Comparison of ENCODE assay signal across 14 mouse cellular contexts in the genomic region with DNA sequence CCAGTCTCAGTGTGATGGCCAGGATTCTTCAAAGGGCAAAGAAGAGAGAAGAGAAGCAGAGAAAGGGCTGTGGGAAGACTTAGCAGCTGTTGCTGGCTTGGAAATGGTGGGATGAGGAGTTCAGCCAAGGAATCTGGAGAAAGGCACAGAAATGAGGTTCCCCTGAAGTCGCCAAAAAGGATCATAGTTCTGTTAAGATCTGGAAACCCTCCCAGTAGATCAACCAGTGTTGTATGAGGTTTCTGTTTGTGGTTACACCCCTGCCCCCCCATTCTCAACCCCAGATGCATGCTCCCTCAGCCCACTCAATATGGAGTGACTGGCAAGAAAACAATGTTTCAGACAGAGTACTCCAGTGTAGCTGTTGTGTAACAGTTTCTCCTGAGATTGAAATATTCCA. TPM values are rescaled to one million over a fixed set of nuclear protein-coding genes. Genes with fewer than 3 reads are reported as not detected.
DNase-seq lines count a peak whose midpoint lies in the region; ATAC-seq lines count a peak whose summit lies in the region.
"Had no signal": no experiment of that assay in that cellular context is flagged by ENCODE, and none has a peak within 500 bp of the region (broad histone marks: within the 10 kb centered on the region; RNA-seq: fewer than 3 reads in every experiment).

No protein-coding gene starts in this region.

- no peaks in the 10 kb centered on the region for H3K27me3 ChIP-seq in embryonic facial prominence, embryonic 14.5 days (replicated peaks; ENCODE audit: control insufficient read depth, insufficient read depth, low read length)
- H3K27me3 ChIP-seq in lung, embryonic 16.5 days (ENCODE audit: control insufficient read depth, insufficient read depth, low read depth, low read length), result no peaks in the 10 kb centered on the region
- H3K27me3 ChIP-seq in stomach, embryonic 16.5 days (ENCODE audit: control insufficient read depth, insufficient read depth, low read length), result no peaks in the 10 kb centered on the region
- no peaks in the 10 kb centered on the region for H3K27me3 ChIP-seq in midbrain, embryonic 15.5 days (replicated peaks)
- H3K27me3 ChIP-seq: heart, embryonic 15.5 days; neural tube, embryonic 13.5 days had no signal

- H3K4me3 ChIP-seq in embryonic facial prominence, embryonic 14.5 days (ENCODE audit: low read depth, low read length), result no peak overlapping the region
- H3K4me3 ChIP-seq in lung, embryonic 16.5 days (ENCODE audit: low read length), result no peak overlapping the region
- no peak overlapping the region for H3K4me3 ChIP-seq in stomach, embryonic 16.5 days (replicated peaks; ENCODE audit: low read length)
- H3K4me3 ChIP-seq in midbrain, embryonic 15.5 days, result no peak overlapping the region
- H3K4me3 ChIP-seq: erythroblast, embryonic 14.5 days; heart, embryonic 15.5 days; neural tube, embryonic 13.5 days had no signal

- ATAC-seq in embryonic facial prominence, embryonic 14.5 days (ENCODE audit: low read depth), result no peak
- peak; percentile 82 for ATAC-seq in lung, embryonic 16.5 days (ENCODE audit: low read depth)
- no peak for ATAC-seq in stomach, embryonic 16.5 days (ENCODE audit: insufficient read depth, low FRiP score)
- ATAC-seq in midbrain, embryonic 15.5 days (replicated peaks), result no peak
- ATAC-seq: liver, postnatal 0 days had no signal

- H3K4me2 ChIP-seq in embryonic facial prominence, embryonic 14.5 days (ENCODE audit: low read depth, low read length), result no peak overlapping the region
- H3K4me2 ChIP-seq in lung, embryonic 16.5 days (ENCODE audit: low read depth, low read length), result no peak overlapping the region
- no peak overlapping the region for H3K4me2 ChIP-seq in stomach, embryonic 16.5 days (ENCODE audit: low read depth, low read length)
- no peak overlapping the region for H3K4me2 ChIP-seq in midbrain, embryonic 15.5 days
- H3K4me2 ChIP-seq: heart, embryonic 15.5 days; neural tube, embryonic 13.5 days had no signal

- no peaks in the 10 kb centered on the region for H3K9me3 ChIP-seq in embryonic facial prominence, embryonic 14.5 days (ENCODE audit: control insufficient read depth, low read length)
- H3K9me3 ChIP-seq in lung, embryonic 16.5 days (ENCODE audit: control insufficient read depth, low read length), result no peaks in the 10 kb centered on the region
- no peaks in the 10 kb centered on the region for H3K9me3 ChIP-seq in stomach, embryonic 16.5 days (replicated peaks; ENCODE audit: control insufficient read depth, low read length)
- H3K9me3 ChIP-seq in midbrain, embryonic 15.5 days, result no peaks in the 10 kb centered on the region
- H3K9me3 ChIP-seq: heart, embryonic 15.5 days; neural tube, embryonic 13.5 days had no signal

- no peak overlapping the region for H3K9ac ChIP-seq in embryonic facial prominence, embryonic 14.5 days (ENCODE audit: low read depth, low read length)
- no peak overlapping the region for H3K9ac ChIP-seq in lung, embryonic 16.5 days (ENCODE audit: low read length)
- no peak overlapping the region for H3K9ac ChIP-seq in stomach, embryonic 16.5 days (ENCODE audit: low read length)
- no peak overlapping the region for H3K9ac ChIP-seq in midbrain, embryonic 15.5 days
- H3K9ac ChIP-seq: heart, embryonic 15.5 days; liver, postnatal 0 days; neural tube, embryonic 13.5 days had no signal

- no peaks in the 10 kb centered on the region; the same call in 1 of the 2 replicates for H3K4me1 ChIP-seq in embryonic facial prominence, embryonic 14.5 days (ENCODE audit: control insufficient read depth, insufficient read depth, low read length)
- no peaks in the 10 kb centered on the region for H3K4me1 ChIP-seq in lung, embryonic 16.5 days (replicated peaks; ENCODE audit: control insufficient read depth, insufficient read depth, low read length)
- 0 out of 2 replicates have a peak, but pooled peaks cover 3% of the 10 kb centered on the region for H3K4me1 ChIP-seq in stomach, embryonic 16.5 days (ENCODE audit: control insufficient read depth, insufficient read depth, low read length)
- H3K4me1 ChIP-seq in midbrain, embryonic 15.5 days, result no peaks in the 10 kb centered on the region
- H3K4me1 ChIP-seq: heart, embryonic 15.5 days; neural tube, embryonic 13.5 days had no signal

- peak; percentile 22 to 30 for DNase-seq in heart, adult 9 months (ENCODE audit: low spot score in 2 of 2)
- DNase-seq in heart, postnatal 25 days (ENCODE audit: low spot score), result no peak
- peak; percentile 45 for DNase-seq in embryonic facial prominence, embryonic 14.5 days (ENCODE audit: low spot score)
- no peak for DNase-seq in neural tube, embryonic 10.5 days (ENCODE audit: extremely low spot score, low spot score)
- DNase-seq: cerebellum, adult 11-12 months; kidney, adult 8-10 months; liver, postnatal 0 days; midbrain, embryonic 14.5 days had no signal

- no peak overlapping the region for H3K27ac ChIP-seq in embryonic facial prominence, embryonic 14.5 days (replicated peaks; ENCODE audit: low read depth, low read length)
- H3K27ac ChIP-seq in lung, embryonic 16.5 days (ENCODE audit: low read length), result peak overlapping the region; percentile 48
- H3K27ac ChIP-seq in stomach, embryonic 16.5 days (ENCODE audit: low read length), result peak overlapping the region; percentile 44
- H3K27ac ChIP-seq in midbrain, embryonic 15.5 days, result no peak overlapping the region
- H3K27ac ChIP-seq: heart, embryonic 15.5 days; neural tube, embryonic 13.5 days had no signal

- H3K36me3 ChIP-seq in embryonic facial prominence, embryonic 14.5 days (ENCODE audit: control insufficient read depth, insufficient read depth, low read length), result no peaks in the 10 kb centered on the region
- H3K36me3 ChIP-seq in lung, embryonic 16.5 days (ENCODE audit: control insufficient read depth, insufficient read depth, low read length), result no peaks in the 10 kb centered on the region
- H3K36me3 ChIP-seq in stomach, embryonic 16.5 days (ENCODE audit: control insufficient read depth, insufficient read depth, low read length), result no peaks in the 10 kb centered on the region
- H3K36me3 ChIP-seq in midbrain, embryonic 15.5 days (replicated peaks), result no peaks in the 10 kb centered on the region
- H3K36me3 ChIP-seq: heart, embryonic 15.5 days; neural tube, embryonic 13.5 days had no signal

- intact Hi-C loops in heart, postnatal 25 days (cut with DNase I), result no loop called here

- 70% methylated on average over 1 of the region's 1 CpGs for whole genome bisulfite sequencing in embryonic facial prominence, embryonic 14.5 days
- WGBS in lung, embryonic 16.5 days, result 92% methylated on average over 1 of the region's 1 CpGs
- WGBS in stomach, embryonic 16.5 days, result 57% methylated on average over 1 of the region's 1 CpGs
- 91% methylated on average over 1 of the region's 1 CpGs for WGBS in midbrain, embryonic 15.5 days

RNA-seq across cellular contexts. Expression of a gene that starts 25.1 kb away (rescaled TPM):
- 10 to 100 TPM; 29.1 to 42.5 TPM for total RNA-seq in heart, postnatal 25 days (2021)
- polyA plus RNA-seq in embryonic facial prominence, embryonic 14.5 days (2014; fragmentation: Nextera tagmentation; extraction: Ambion mirVana), result 51.9 and 60.8 TPM in 2 replicates
- polyA plus RNA-seq in lung, embryonic 16.5 days (2015; fragmentation: Nextera tagmentation; extraction: Ambion mirVana), result 13.4 and 16.8 TPM in 2 replicates
- polyA plus RNA-seq in stomach, embryonic 16.5 days (2015; fragmentation: Nextera tagmentation; extraction: Ambion mirVana), result 18.2 and 20.2 TPM in 2 replicates
- 70.3 and 71.0 TPM in 2 replicates for polyA plus RNA-seq in midbrain, embryonic 15.5 days (2015; fragmentation: Nextera tagmentation; extraction: Ambion mirVana)

Comparison
In these comparisons a context has a peak if more than half of its experiments do, and no peak if none do; other contexts are left out.
1. DNase-seq: peak in heart, adult 9 months (2 of 2) and embryonic facial prominence, embryonic 14.5 days (single experiment); none in heart, postnatal 25 days (single experiment) and neural tube, embryonic 10.5 days (single experiment).
2. H3K27ac ChIP-seq: peak in lung, embryonic 16.5 days (single experiment) and stomach, embryonic 16.5 days (single experiment); none in embryonic facial prominence, embryonic 14.5 days (single experiment) and midbrain, embryonic 15.5 days (single experiment).